Comparison of ENCODE assay signal across 8 mouse cellular contexts in genomic region chr11:50371399-50371841, GRCm38 (mm10). TPM values are rescaled to one million over a fixed set of nuclear protein-coding genes. Genes with fewer than 3 reads are reported as not detected.
DNase-seq lines count a peak whose midpoint lies in the region; ATAC-seq and TF ChIP-seq lines count a peak whose summit lies in the region.

No protein-coding gene starts in this region.

- no peak overlapping the region for H3ac ChIP-seq in myocyte (ENCODE audit: control insufficient read depth, insufficient read length)

- peak overlapping the region; percentile 40 for H3K4me3 ChIP-seq in intestine, embryonic 15.5 days (replicated peaks)
- peak overlapping the region; percentile 49 for H3K4me3 ChIP-seq in liver, embryonic 12.5 days
- no peak overlapping the region for H3K4me3 ChIP-seq in myocyte
- H3K4me3 ChIP-seq in stomach, embryonic 14.5 days (ENCODE audit: low read depth, low read length): peak overlapping the region; percentile 32

- H3K9me3 ChIP-seq in intestine, embryonic 15.5 days: no peaks in the 10 kb centered on the region
- no peaks in the 10 kb centered on the region for H3K9me3 ChIP-seq in liver, embryonic 12.5 days (replicated peaks)
- no peaks in the 10 kb centered on the region for H3K9me3 ChIP-seq in stomach, embryonic 14.5 days (ENCODE audit: control insufficient read depth, low read depth, low read length)

- H3K79me2 ChIP-seq in myocyte (ENCODE audit: control insufficient read depth, insufficient read depth): peaks cover 3% of the 10 kb centered on the region

- H3K4me2 ChIP-seq in intestine, embryonic 15.5 days (replicated peaks): peak overlapping the region; percentile 87
- peak overlapping the region; percentile 71 for H3K4me2 ChIP-seq in liver, embryonic 12.5 days
- H3K4me2 ChIP-seq in myocyte (ENCODE audit: low read depth): peak overlapping the region; percentile 42
- H3K4me2 ChIP-seq in stomach, embryonic 14.5 days (replicated peaks; ENCODE audit: low read depth, low read length): peak overlapping the region; percentile 58

- 0 out of 2 replicates have a peak overlapping the region, but pooled peaks have one; percentile 27 for H3K27ac ChIP-seq in intestine, embryonic 15.5 days
- H3K27ac ChIP-seq in liver, embryonic 12.5 days: 0 out of 2 replicates have a peak overlapping the region, but pooled peaks have one; percentile 27
- no peak overlapping the region for H3K27ac ChIP-seq in stomach, embryonic 14.5 days (ENCODE audit: low read length)

- TF ChIP-seq POLR2A in myocyte (IDR thresholded peaks at IDR 0.05; ENCODE audit: insufficient read length, low read depth): no peak

- peak; percentile 61; the same call in 1 of the 2 replicates for ATAC-seq in intestine, embryonic 15.5 days
- ATAC-seq in liver, embryonic 12.5 days: 0 out of 2 replicates have a peak, but pooled peaks have one; percentile 50
- ATAC-seq in stomach, embryonic 14.5 days (ENCODE audit: insufficient number of reproducible peaks, insufficient read depth, low FRiP score, low read depth): no peak

- DNase-seq in urinary bladder, postnatal 25 days (ENCODE audit: low spot score): peak; percentile 44
- no peak for DNase-seq in urinary bladder, postnatal 10 days (ENCODE audit: low spot score)
- DNase-seq in cerebellum, postnatal 14 days: peak; percentile 84 to 88
- peak; percentile 50 for DNase-seq in gastrocnemius, adult 18-20 months (ENCODE audit: low spot score)

- H3K27me3 ChIP-seq in intestine, embryonic 15.5 days (replicated peaks): no peaks in the 10 kb centered on the region
- H3K27me3 ChIP-seq in liver, embryonic 12.5 days (replicated peaks): peaks cover 5% of the 10 kb centered on the region; the same call in 1 of the 2 replicates
- no peaks in the 10 kb centered on the region for H3K27me3 ChIP-seq in myocyte (ENCODE audit: control insufficient read depth, insufficient read depth, insufficient read length)
- H3K27me3 ChIP-seq in stomach, embryonic 14.5 days (ENCODE audit: control insufficient read depth, insufficient read depth, low read length): no peaks in the 10 kb centered on the region

- whole genome bisulfite sequencing in intestine, embryonic 15.5 days: 3% methylated on average over 18 of the region's 18 CpGs
- WGBS in liver, embryonic 12.5 days (ENCODE audit: insufficient replicate concordance): 2% methylated on average over 18 of the region's 18 CpGs
- 3% methylated on average over 18 of the region's 18 CpGs for WGBS in stomach, embryonic 14.5 days

- H3K36me3 ChIP-seq in intestine, embryonic 15.5 days: no peaks in the 10 kb centered on the region
- no peaks in the 10 kb centered on the region for H3K36me3 ChIP-seq in liver, embryonic 12.5 days
- no peaks in the 10 kb centered on the region for H3K36me3 ChIP-seq in myocyte (ENCODE audit: control insufficient read depth, insufficient read depth)
- H3K36me3 ChIP-seq in stomach, embryonic 14.5 days (ENCODE audit: control insufficient read depth, insufficient read depth, low read length): no peaks in the 10 kb centered on the region

- H3K4me1 ChIP-seq in intestine, embryonic 15.5 days (replicated peaks): peaks cover 3% of the 10 kb centered on the region; the same call in 1 of the 2 replicates
- H3K4me1 ChIP-seq in liver, embryonic 12.5 days: peaks cover 24% of the 10 kb centered on the region
- peaks cover 7% of the 10 kb centered on the region; the same call in 1 of the 2 replicates for H3K4me1 ChIP-seq in stomach, embryonic 14.5 days (ENCODE audit: control insufficient read depth, insufficient read depth, low read length)

- peak overlapping the region; percentile 55 for H3K9ac ChIP-seq in intestine, embryonic 15.5 days
- H3K9ac ChIP-seq in liver, embryonic 12.5 days: peak overlapping the region; percentile 69
- H3K9ac ChIP-seq in stomach, embryonic 14.5 days (replicated peaks; ENCODE audit: low read depth, low read length): peak overlapping the region; percentile 29

TF ChIP-seq in myocyte, 11 proteins besides CTCF, POLR2A, EP300 and RAD21:
- TF ChIP-seq CEBPB (IDR thresholded peaks at IDR 0.05; ENCODE audit: insufficient read depth, poor library complexity, severe bottlenecking) (no peak), POLR2AphosphoS2 (IDR thresholded peaks at IDR 0.05; ENCODE audit: insufficient read length, low read depth) (no peak), E2F4 (IDR thresholded peaks at IDR 0.05; ENCODE audit: insufficient read depth) (no peak), SRF (IDR thresholded peaks at IDR 0.05; ENCODE audit: control insufficient read depth, insufficient read length, low read depth) (no peak), TCF3 (IDR thresholded peaks at IDR 0.05; ENCODE audit: insufficient read length, low read depth) (no peak), USF1 (IDR thresholded peaks at IDR 0.05; ENCODE audit: low read depth) (no peak), MYOD1 (IDR thresholded peaks at IDR 0.05; ENCODE audit: control insufficient read depth in 1 of 3, insufficient read length in 2 of 3, low read depth in 2 of 3) (no peak), MYOG (IDR thresholded peaks at IDR 0.05; ENCODE audit: control insufficient read depth in 1 of 3, insufficient read depth in 1 of 3, insufficient read length in 2 of 3, low read depth in 2 of 3) (no peak), TCF12 (IDR thresholded peaks at IDR 0.05; ENCODE audit: insufficient read depth, poor library complexity, severe bottlenecking) (no peak), MAX (IDR thresholded peaks at IDR 0.05; ENCODE audit: low read depth) (no peak), REST (IDR thresholded peaks at IDR 0.05; ENCODE audit: insufficient read depth, insufficient read length) (no peak)
TF ChIP-seq in myocyte: peak in this region for 0.

RNA-seq across cellular contexts. Expression of gene Hnrnph1, which starts 5.4 kb away (rescaled TPM):
- 10 to 100 TPM; 74.6 to 98.6 TPM for total RNA-seq in gastrocnemius, adult 18-20 months (2021)
- polyA plus RNA-seq in intestine, embryonic 15.5 days (2015; fragmentation: Nextera tagmentation; extraction: Ambion mirVana): 302 and 324 TPM in 2 replicates
- 160 TPM in 2 replicates for polyA plus RNA-seq in liver, embryonic 12.5 days (2016; fragmentation: Nextera tagmentation; extraction: Ambion mirVana)
- 54.5 TPM for polyA plus RNA-seq in myocyte (2012; fragmentation: generic; extraction: Trizol)
- 475 and 496 TPM in 2 replicates for polyA plus RNA-seq in stomach, embryonic 14.5 days (2014; fragmentation: Nextera tagmentation; extraction: Ambion mirVana)

RNA-seq across cellular contexts. Expression of gene Cby3, which starts 17.2 kb away (rescaled TPM):
- total RNA-seq in gastrocnemius, adult 18-20 months (2021): not detected
- polyA plus RNA-seq in intestine, embryonic 15.5 days (2015; fragmentation: Nextera tagmentation; extraction: Ambion mirVana): 0.42 and 0.49 TPM in 2 replicates
- 0.18 TPM in 1 of 2 replicates, not detected in the other for polyA plus RNA-seq in liver, embryonic 12.5 days (2016; fragmentation: Nextera tagmentation; extraction: Ambion mirVana)
- not detected for polyA plus RNA-seq in myocyte (2012; fragmentation: generic; extraction: Trizol)
- 0.51 TPM in 1 of 2 replicates, not detected in the other for polyA plus RNA-seq in stomach, embryonic 14.5 days (2014; fragmentation: Nextera tagmentation; extraction: Ambion mirVana)

RNA-seq across cellular contexts. Expression of gene Canx, which starts 45.9 kb away (rescaled TPM):
- 100 to 1,000 TPM in 1 of 2 experiments, 10 to 100 TPM in 1; 92.2 to 110 TPM for total RNA-seq in gastrocnemius, adult 18-20 months (2021)
- 358 and 379 TPM in 2 replicates for polyA plus RNA-seq in intestine, embryonic 15.5 days (2015; fragmentation: Nextera tagmentation; extraction: Ambion mirVana)
- polyA plus RNA-seq in liver, embryonic 12.5 days (2016; fragmentation: Nextera tagmentation; extraction: Ambion mirVana): 255 and 264 TPM in 2 replicates
- polyA plus RNA-seq in myocyte (2012; fragmentation: generic; extraction: Trizol): 139 TPM
- polyA plus RNA-seq in stomach, embryonic 14.5 days (2014; fragmentation: Nextera tagmentation; extraction: Ambion mirVana): 221 and 248 TPM in 2 replicates

RNA-seq across cellular contexts. Expression of gene Rufy1, which starts 59.5 kb away (rescaled TPM):
- total RNA-seq in gastrocnemius, adult 18-20 months (2021): 10 to 100 TPM; 23.6 to 25.9 TPM
- 19.9 and 22.0 TPM in 2 replicates for polyA plus RNA-seq in intestine, embryonic 15.5 days (2015; fragmentation: Nextera tagmentation; extraction: Ambion mirVana)
- 12.0 and 12.8 TPM in 2 replicates for polyA plus RNA-seq in liver, embryonic 12.5 days (2016; fragmentation: Nextera tagmentation; extraction: Ambion mirVana)
- polyA plus RNA-seq in myocyte (2012; fragmentation: generic; extraction: Trizol): 13.9 TPM
- 22.6 and 23.0 TPM in 2 replicates for polyA plus RNA-seq in stomach, embryonic 14.5 days (2014; fragmentation: Nextera tagmentation; extraction: Ambion mirVana)
